Mouse (Mus musculus) limb, embryonic 14.5 days (tissue): ENCODE measurements around the gene Ube3b. TPM values are rescaled to one million over a fixed set of nuclear protein-coding genes. Genes with fewer than 3 reads are reported as not detected.

ENCODE experiments used
- ATAC-seq: fragments of 200-750 bp; cut with Nextera tagmentation; 2 replicates; pipeline ENCODE4 v1.8.0; 2017; ENCODE audit warnings: low read depth, moderate number of reproducible peaks, moderate TSS enrichment; ENCODE audit not compliant: low FRiP score
- DNase-seq: peaks from one replicate; pipeline ENCODE4 v3.0.0-alpha.2; 2015; ENCODE audit warnings: low spot score
- H3K27ac ChIP-seq: fragments of 300-500 bp; sonication (generic); replicated peaks from 2 replicates; pipeline ENCODE4 v1.5.1; 2014; ENCODE audit warnings: low read depth, mild to moderate bottlenecking, low read length, moderate library complexity, mixed read lengths
- H3K27me3 ChIP-seq: fragments of 300-500 bp; sonication (generic); 2 replicates; pipeline ENCODE4 v1.6.1; 2014; ENCODE audit warnings: low read length, mixed read lengths; ENCODE audit not compliant: control insufficient read depth, insufficient read depth
- H3K36me3 ChIP-seq: fragments of 300-500 bp; sonication (generic); 2 replicates; pipeline ENCODE4 v1.6.1; 2014; ENCODE audit warnings: mild to moderate bottlenecking, low read length, moderate library complexity, mixed read lengths; ENCODE audit not compliant: control insufficient read depth, insufficient read depth
- H3K4me1 ChIP-seq: fragments of 300-500 bp; sonication (generic); 2 replicates; pipeline ENCODE4 v1.6.1; 2014; ENCODE audit warnings: antibody characterized with exemption, low read length, mixed read lengths; ENCODE audit not compliant: control insufficient read depth, insufficient read depth
- H3K4me2 ChIP-seq: fragments of 300-500 bp; sonication (generic); replicated peaks from 2 replicates; pipeline ENCODE4 v1.6.1; 2014; ENCODE audit warnings: low read depth, mild to moderate bottlenecking, low read length, moderate library complexity; ENCODE audit not compliant: severe bottlenecking
- H3K4me3 ChIP-seq: fragments of 300-500 bp; sonication (generic); replicated peaks from 2 replicates; pipeline ENCODE4 v1.5.1; 2014; ENCODE audit warnings: low read length
- H3K9ac ChIP-seq: fragments of 300-500 bp; sonication (generic); 2 replicates; pipeline ENCODE4 v1.6.1; 2014; ENCODE audit warnings: mild to moderate bottlenecking, low read depth, low read length, moderate library complexity; ENCODE audit not compliant: severe bottlenecking
- H3K9me3 ChIP-seq: fragments of 300-500 bp; sonication (generic); 2 replicates; pipeline ENCODE4 v1.6.1; 2016; ENCODE audit warnings: low read length; ENCODE audit not compliant: control insufficient read depth
- POLR2A ChIP-seq: fragments of 200-500 bp; IDR thresholded peaks from 2 replicates; pipeline ENCODE4 v1.8.0; 2012; ENCODE audit warnings: inconsistent platforms, mild to moderate bottlenecking, moderate library complexity, borderline replicate concordance; ENCODE audit not compliant: insufficient read depth, insufficient read length; ENCODE audit errors: extremely low read depth
- WGBS: fragments of 180-500 bp; shearing (Covaris S2); extraction: QIAGEN DNeasy Blood & Tissue Kit; methylation state at CpG from one replicate; pipeline ENCODE4 v1.1.7; 2014; 5-methylcytosine and 5-hydroxymethylcytosine counted together
- polyA plus RNA-seq, 2 experiments: library from polyadenylated mRNA; depleted of rRNA in 1 of 2; stranded (reverse) in 1 of 2; unstranded in 1 of 2; fragments of >200 nt; fragmentation: Nextera tagmentation in 1 of 2; extraction: Ambion mirVana in 1 of 2; gene quantifications; 2 replicates each; pipeline versions ENCODE4 v1.2.1 to v1.2.3; 2012 to 2014

Ube3b gene
- polyA plus RNA-seq, 2 experiments, result 51.2 to 57.6 TPM

- Histone ChIP-seq H3K27ac (no peak overlapping the region), H3K27me3 (no peaks in the 10 kb centered on the region), H3K9me3 (no peaks in the 10 kb centered on the region), H3K4me1 (no peaks in the 10 kb centered on the region), H3K4me2 (no peak overlapping the region), H3K36me3 (peaks cover 20% of the 10 kb centered on the region), H3K4me3 (no peak overlapping the region), H3K9ac (no peak overlapping the region)
- ATAC-seq (no peak), DNase-seq (no peak)
- 66% methylated on average over 5 of the region's 5 CpGs for WGBS
- no peak for TF ChIP-seq POLR2A
Measured at GRCm38 (mm10) chr5:114423961-114424360, 43.6 kb downstream of the Ube3b start.

GRCm38 (mm10) chr5:114426732-114427131 lies 46.3 kb downstream of the Ube3b start:
- H3K36me3 ChIP-seq, result no peaks in the 10 kb centered on the region
- no peaks in the 10 kb centered on the region for H3K27me3 ChIP-seq
- no peak overlapping the region for H3K27ac ChIP-seq
- ATAC-seq (no peak), DNase-seq (no peak)
- H3K4me1 ChIP-seq, result no peaks in the 10 kb centered on the region
- no peak overlapping the region for H3K4me3 ChIP-seq
- H3K9me3 ChIP-seq, result no peaks in the 10 kb centered on the region
- TF ChIP-seq POLR2A, result no peak
- 76% methylated on average over 6 of the region's 6 CpGs for WGBS
- no peak overlapping the region for H3K9ac ChIP-seq
- no peak overlapping the region for H3K4me2 ChIP-seq

- ATAC-seq, result no peak
- Histone ChIP-seq H3K9ac (peak overlapping the region; percentile 21; the same call in 1 of the 2 replicates), H3K4me2 (no peak overlapping the region), H3K4me3 (no peak overlapping the region), H3K36me3 (peaks cover 3% of the 10 kb centered on the region; the same call in 1 of the 2 replicates), H3K27ac (no peak overlapping the region), H3K4me1 (no peaks in the 10 kb centered on the region), H3K9me3 (no peaks in the 10 kb centered on the region), H3K27me3 (no peaks in the 10 kb centered on the region)
- TF ChIP-seq POLR2A, result no peak
- WGBS, result 44% methylated on average over 18 of the region's 18 CpGs
- DNase-seq, result no peak
Measured at GRCm38 (mm10) chr5:114428621-114429020, 48.2 kb downstream of the Ube3b start.

DNA sequence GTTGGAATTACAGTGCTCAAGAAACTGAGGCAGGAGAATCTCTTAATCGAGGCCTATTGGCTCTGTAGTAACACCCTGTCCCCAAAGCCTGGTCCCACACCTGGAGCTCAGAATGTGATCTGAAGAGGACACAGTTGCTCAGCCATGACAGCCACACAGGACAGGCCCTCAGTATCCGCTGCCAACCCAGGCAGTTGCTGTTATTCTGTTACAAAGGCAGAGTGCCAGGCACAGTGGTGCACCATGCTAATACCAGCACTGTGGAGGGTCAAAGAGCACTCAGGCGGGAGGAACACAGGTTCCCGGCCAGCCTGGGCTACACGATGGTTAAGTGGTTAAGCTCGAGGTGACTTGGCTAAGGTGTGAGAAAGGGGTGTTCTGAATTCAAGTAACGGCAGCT lies 49.4 kb downstream of the Ube3b start:
- no peaks in the 10 kb centered on the region for H3K27me3 ChIP-seq
- no peak for TF ChIP-seq POLR2A
- no peaks in the 10 kb centered on the region for H3K4me1 ChIP-seq

GRCm38 (mm10) chr5:114434359-114434758 lies 54.0 kb downstream of the Ube3b start:
- ATAC-seq (no peak), DNase-seq (no peak)
- 87% methylated on average over 8 of the region's 8 CpGs for WGBS
- no peaks in the 10 kb centered on the region for H3K9me3 ChIP-seq
- no peak for TF ChIP-seq POLR2A
- no peak overlapping the region for H3K4me3 ChIP-seq
- H3K4me1 ChIP-seq, result no peaks in the 10 kb centered on the region
- H3K36me3 ChIP-seq, result peaks cover 47% of the 10 kb centered on the region
- H3K27ac ChIP-seq, result no peak overlapping the region
- H3K9ac ChIP-seq, result no peak overlapping the region
- H3K27me3 ChIP-seq, result no peaks in the 10 kb centered on the region
- no peak overlapping the region for H3K4me2 ChIP-seq

More for the DNA sequence above, 49.4 kb downstream of the Ube3b start:
- Histone ChIP-seq H3K27ac (no peak overlapping the region), H3K36me3 (peaks cover 8% of the 10 kb centered on the region), H3K4me3 (no peak overlapping the region), H3K9ac (no peak overlapping the region), H3K4me2 (no peak overlapping the region), H3K9me3 (no peaks in the 10 kb centered on the region)
- ATAC-seq (no peak), DNase-seq (no peak)
- WGBS, result 88% methylated on average over 7 of the region's 7 CpGs

DNA sequence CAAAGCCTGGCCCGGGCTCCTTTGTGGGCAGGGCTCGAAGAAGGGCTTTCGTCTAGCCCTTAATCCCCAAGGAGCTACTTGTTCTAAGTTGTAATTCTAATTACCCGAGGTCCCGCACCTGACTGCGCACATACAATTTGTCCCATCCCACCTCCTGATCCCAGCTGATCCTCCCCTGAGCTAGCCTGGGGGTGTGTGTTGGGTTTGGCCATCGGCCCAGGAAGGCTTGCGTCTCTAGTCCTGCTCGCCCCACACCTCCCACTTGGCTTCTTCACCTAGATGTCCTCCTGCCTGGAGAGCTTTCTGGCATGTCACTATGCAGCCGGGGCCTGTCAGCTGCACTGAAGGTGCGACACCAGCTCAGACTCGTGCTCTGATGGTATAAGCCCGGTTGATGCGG lies 55.2 kb downstream of the Ube3b start:
- Histone ChIP-seq H3K27me3 (no peaks in the 10 kb centered on the region), H3K27ac (no peak overlapping the region), H3K9me3 (no peaks in the 10 kb centered on the region), H3K4me3 (no peak overlapping the region), H3K4me1 (no peaks in the 10 kb centered on the region), H3K9ac (no peak overlapping the region), H3K36me3 (peaks cover 47% of the 10 kb centered on the region), H3K4me2 (no peak overlapping the region)
- no peak for TF ChIP-seq POLR2A
- DNase-seq (no peak), ATAC-seq (no peak)
- 94% methylated on average over 13 of the region's 14 CpGs for WGBS
